Mouse (Mus musculus): ENCODE results near the gene Sugt1. TPM values are rescaled to one million over a fixed set of nuclear protein-coding genes. Genes with fewer than 3 reads are reported as not detected.
A peak's percentile ranks its signal among the peaks of the same experiment; 100 is the strongest.

The Sugt1 gene
- polyA plus RNA-seq (2012; ENCODE audit: insufficient read depth, low replicate concordance) = 0.22 and 1.7 TPM in 2 replicates

GRCm38 (mm10) chr14:79587139-79587851 is at the start of gene Sugt1:
Gene Sugt1 (plus strand): TSS chr14:79587691.
- TF ChIP-seq GATA1 (IDR thresholded peaks at IDR 0.05; ENCODE audit: borderline replicate concordance, low read length) = no peak
- TF ChIP-seq FLI1 (IDR thresholded peaks at IDR 0.05; ENCODE audit: low read length) = peak; percentile 70
- H3K4me1 ChIP-seq = peaks cover 43% of the 10 kb centered on the region
- peaks cover 44% of the 10 kb centered on the region for H3K36me3 ChIP-seq (replicated peaks; ENCODE audit: low read length)

GRCm38 (mm10) chr14:79537921-79538320 is 49.6 kb upstream of the Sugt1 start:
- peaks cover 54% of the 10 kb centered on the region for H3K36me3 ChIP-seq (replicated peaks; ENCODE audit: low read length)
- no peaks in the 10 kb centered on the region for H3K9me3 ChIP-seq
- H3K4me3 ChIP-seq (replicated peaks) = peak overlapping the region; percentile 96
- peaks cover 42% of the 10 kb centered on the region for H3K4me1 ChIP-seq
- TF ChIP-seq FLI1 (IDR thresholded peaks at IDR 0.05; ENCODE audit: low read length) (no peak), GATA1 (IDR thresholded peaks at IDR 0.05; ENCODE audit: borderline replicate concordance, low read length) (no peak)
- no peaks in the 10 kb centered on the region for H3K27me3 ChIP-seq (replicated peaks)

More at GRCm38 (mm10) chr14:79587139-79587851, at the start of gene Sugt1:
- no peaks in the 10 kb centered on the region for H3K9me3 ChIP-seq
- peak within 1 kb of the TSS; percentile 95 for H3K4me3 ChIP-seq (replicated peaks)
- no peaks in the 10 kb centered on the region for H3K27me3 ChIP-seq (replicated peaks)

GRCm38 (mm10) chr14:79541606-79542005 is 45.9 kb upstream of the Sugt1 start:
- no peaks in the 10 kb centered on the region for H3K27me3 ChIP-seq (replicated peaks)
- peaks cover 80% of the 10 kb centered on the region for H3K36me3 ChIP-seq (replicated peaks; ENCODE audit: low read length)
- no peak for TF ChIP-seq GATA1 (IDR thresholded peaks at IDR 0.05; ENCODE audit: borderline replicate concordance, low read length)
- TF ChIP-seq FLI1 (IDR thresholded peaks at IDR 0.05; ENCODE audit: low read length) = no peak
- peak overlapping the region; percentile 73 for H3K4me3 ChIP-seq (replicated peaks)
- H3K4me1 ChIP-seq = peaks cover 53% of the 10 kb centered on the region
- no peaks in the 10 kb centered on the region for H3K9me3 ChIP-seq

- TF ChIP-seq FLI1 (IDR thresholded peaks at IDR 0.05; ENCODE audit: low read length) (no peak), GATA1 (IDR thresholded peaks at IDR 0.05; ENCODE audit: borderline replicate concordance, low read length) (no peak)
- Histone ChIP-seq H3K27me3 (replicated peaks) (no peaks in the 10 kb centered on the region), H3K4me1 (peaks cover 89% of the 10 kb centered on the region), H3K4me3 (replicated peaks) (peak overlapping the region; percentile 70), H3K36me3 (replicated peaks; ENCODE audit: low read length) (peaks cover 82% of the 10 kb centered on the region), H3K9me3 (no peaks in the 10 kb centered on the region)
These were observed 38.1 kb upstream of the Sugt1 start for GRCm38 (mm10) chr14:79549343-79549742.

GRCm38 (mm10) chr14:79551929-79552328 is 35.6 kb upstream of the Sugt1 start:
- TF ChIP-seq FLI1 (IDR thresholded peaks at IDR 0.05; ENCODE audit: low read length) (no peak), GATA1 (IDR thresholded peaks at IDR 0.05; ENCODE audit: borderline replicate concordance, low read length) (no peak)
- H3K4me1 ChIP-seq = peaks cover 91% of the 10 kb centered on the region
- no peaks in the 10 kb centered on the region for H3K9me3 ChIP-seq
- peaks cover 87% of the 10 kb centered on the region for H3K36me3 ChIP-seq (replicated peaks; ENCODE audit: low read length)
- H3K27me3 ChIP-seq (replicated peaks) = no peaks in the 10 kb centered on the region
- H3K4me3 ChIP-seq (replicated peaks) = no peak overlapping the region

GRCm38 (mm10) chr14:79552854-79553253 is 34.6 kb upstream of the Sugt1 start:
- Histone ChIP-seq H3K4me1 (peaks cover 91% of the 10 kb centered on the region), H3K36me3 (replicated peaks; ENCODE audit: low read length) (peaks cover 87% of the 10 kb centered on the region), H3K27me3 (replicated peaks) (no peaks in the 10 kb centered on the region), H3K9me3 (no peaks in the 10 kb centered on the region), H3K4me3 (replicated peaks) (peak overlapping the region; percentile 73)
- TF ChIP-seq GATA1 (IDR thresholded peaks at IDR 0.05; ENCODE audit: borderline replicate concordance, low read length) (no peak), FLI1 (IDR thresholded peaks at IDR 0.05; ENCODE audit: low read length) (no peak)

- TF ChIP-seq FLI1 (IDR thresholded peaks at IDR 0.05; ENCODE audit: low read length) = no peak
- TF ChIP-seq GATA1 (IDR thresholded peaks at IDR 0.05; ENCODE audit: borderline replicate concordance, low read length) = no peak
- Histone ChIP-seq H3K27me3 (replicated peaks) (no peaks in the 10 kb centered on the region), H3K36me3 (replicated peaks; ENCODE audit: low read length) (peaks cover 95% of the 10 kb centered on the region), H3K9me3 (no peaks in the 10 kb centered on the region), H3K4me3 (replicated peaks) (no peak overlapping the region), H3K4me1 (peaks cover 87% of the 10 kb centered on the region)
These were observed 29.7 kb upstream of the Sugt1 start for GRCm38 (mm10) chr14:79557796-79558195.

GRCm38 (mm10) chr14:79562745-79563144 is 24.7 kb upstream of the Sugt1 start:
- Histone ChIP-seq H3K27me3 (replicated peaks) (no peaks in the 10 kb centered on the region), H3K36me3 (replicated peaks; ENCODE audit: low read length) (peaks cover 97% of the 10 kb centered on the region), H3K4me1 (peaks cover 65% of the 10 kb centered on the region), H3K9me3 (no peaks in the 10 kb centered on the region), H3K4me3 (replicated peaks) (no peak overlapping the region)
- TF ChIP-seq FLI1 (IDR thresholded peaks at IDR 0.05; ENCODE audit: low read length) (no peak), GATA1 (IDR thresholded peaks at IDR 0.05; ENCODE audit: borderline replicate concordance, low read length) (no peak)

GRCm38 (mm10) chr14:79564784-79565183 is 22.7 kb upstream of the Sugt1 start:
- Histone ChIP-seq H3K9me3 (no peaks in the 10 kb centered on the region), H3K4me3 (replicated peaks) (no peak overlapping the region), H3K4me1 (peaks cover 52% of the 10 kb centered on the region), H3K27me3 (replicated peaks) (no peaks in the 10 kb centered on the region), H3K36me3 (replicated peaks; ENCODE audit: low read length) (peaks cover 97% of the 10 kb centered on the region)
- TF ChIP-seq GATA1 (IDR thresholded peaks at IDR 0.05; ENCODE audit: borderline replicate concordance, low read length) = no peak
- no peak for TF ChIP-seq FLI1 (IDR thresholded peaks at IDR 0.05; ENCODE audit: low read length)

- no peaks in the 10 kb centered on the region for H3K27me3 ChIP-seq (replicated peaks)
- no peak overlapping the region for H3K4me3 ChIP-seq (replicated peaks)
- TF ChIP-seq FLI1 (IDR thresholded peaks at IDR 0.05; ENCODE audit: low read length) (no peak), GATA1 (IDR thresholded peaks at IDR 0.05; ENCODE audit: borderline replicate concordance, low read length) (no peak)
- H3K9me3 ChIP-seq = no peaks in the 10 kb centered on the region
- peaks cover 52% of the 10 kb centered on the region for H3K4me1 ChIP-seq
- H3K36me3 ChIP-seq (replicated peaks; ENCODE audit: low read length) = peaks cover 90% of the 10 kb centered on the region
These were observed 13.9 kb upstream of the Sugt1 start for GRCm38 (mm10) chr14:79573482-79574191.
